In the genomic region with DNA sequence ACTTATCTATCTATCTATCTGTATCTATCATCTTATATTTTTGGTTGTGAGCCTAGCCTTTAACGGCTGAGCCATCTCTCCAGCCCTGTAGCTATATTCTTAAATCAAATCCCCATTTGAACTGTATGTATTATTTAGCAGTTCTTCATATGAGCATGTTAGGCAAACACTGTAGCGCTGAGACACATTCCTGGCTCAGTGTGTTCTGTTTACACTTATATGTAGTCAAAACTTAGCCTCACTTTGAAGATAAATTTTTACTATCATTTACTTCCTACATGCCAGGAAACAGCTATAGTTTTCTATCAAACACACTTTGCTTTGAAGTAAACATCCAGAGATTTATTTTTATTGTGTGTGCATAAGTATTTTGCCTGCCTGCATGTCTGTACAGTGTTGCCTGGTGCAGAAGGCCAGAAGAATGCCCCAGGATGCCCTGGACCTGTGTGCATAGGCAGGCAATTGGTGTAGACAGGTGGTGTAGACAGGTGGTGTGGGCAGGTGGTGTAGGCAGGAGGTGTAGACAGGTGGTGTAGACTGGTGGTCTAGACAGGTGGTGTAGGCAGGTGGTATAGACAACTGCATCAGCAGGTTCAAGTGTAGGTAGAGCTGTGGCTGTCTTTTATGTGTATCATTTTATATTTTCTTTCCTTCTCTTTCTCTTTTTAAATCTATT, we compare ENCODE assay signal across 20 mouse cellular contexts. TPM values are rescaled to one million over a fixed set of nuclear protein-coding genes. Genes with fewer than 3 reads are reported as not detected.
DNase-seq lines count a peak whose midpoint lies in the region; ATAC-seq lines count a peak whose summit lies in the region.
"Had no signal": no experiment of that assay in that cellular context is flagged by ENCODE, and none has a peak within 500 bp of the region (broad histone marks: within the 10 kb centered on the region; RNA-seq: fewer than 3 reads in every experiment).

No protein-coding gene starts in this region.

- no peaks in the 10 kb centered on the region for H3K9me3 ChIP-seq in embryonic facial prominence, embryonic 12.5 days
- no peaks in the 10 kb centered on the region for H3K9me3 ChIP-seq in embryonic facial prominence, embryonic 10.5 days
- H3K9me3 ChIP-seq in lung, embryonic 15.5 days: no peaks in the 10 kb centered on the region
- H3K9me3 ChIP-seq: forebrain, embryonic 15.5 days; limb, embryonic 10.5 days; midbrain, embryonic 15.5 days; stomach, embryonic 15.5 days had no signal

- 85% methylated on average over 2 of the region's 2 CpGs for WGBS in embryonic facial prominence, embryonic 12.5 days
- 94% methylated on average over 2 of the region's 2 CpGs for WGBS in embryonic facial prominence, embryonic 10.5 days
- WGBS in lung, embryonic 15.5 days: 23% methylated on average over 2 of the region's 2 CpGs

- H3K27ac ChIP-seq in embryonic facial prominence, embryonic 12.5 days: no peak overlapping the region
- no peak overlapping the region for H3K27ac ChIP-seq in embryonic facial prominence, embryonic 10.5 days (replicated peaks)
- no peak overlapping the region for H3K27ac ChIP-seq in lung, embryonic 15.5 days
- H3K27ac ChIP-seq: forebrain, embryonic 15.5 days; limb, embryonic 10.5 days; midbrain, embryonic 15.5 days; stomach, embryonic 15.5 days had no signal

- 0 out of 2 replicates have a peak, but pooled peaks have one; percentile 35 for ATAC-seq in embryonic facial prominence, embryonic 12.5 days (ENCODE audit: insufficient number of reproducible peaks, insufficient read depth, low FRiP score, low TSS enrichment)
- ATAC-seq in lung, embryonic 15.5 days (ENCODE audit: borderline replicate concordance, extremely low read depth, low FRiP score, low TSS enrichment): peak; percentile 64
- ATAC-seq: forebrain, embryonic 15.5 days; midbrain, embryonic 15.5 days had no signal

- no peaks in the 10 kb centered on the region for H3K27me3 ChIP-seq in embryonic facial prominence, embryonic 12.5 days
- H3K27me3 ChIP-seq in embryonic facial prominence, embryonic 10.5 days (replicated peaks; ENCODE audit: low read depth, poor library complexity, severe bottlenecking): no peaks in the 10 kb centered on the region
- no peaks in the 10 kb centered on the region for H3K27me3 ChIP-seq in lung, embryonic 15.5 days
- H3K27me3 ChIP-seq: forebrain, embryonic 15.5 days; midbrain, embryonic 15.5 days; stomach, embryonic 15.5 days had no signal

- no peaks in the 10 kb centered on the region for H3K36me3 ChIP-seq in embryonic facial prominence, embryonic 12.5 days
- H3K36me3 ChIP-seq in embryonic facial prominence, embryonic 10.5 days (replicated peaks): no peaks in the 10 kb centered on the region
- H3K36me3 ChIP-seq in lung, embryonic 15.5 days: no peaks in the 10 kb centered on the region
- H3K36me3 ChIP-seq: forebrain, embryonic 15.5 days; limb, embryonic 10.5 days; midbrain, embryonic 15.5 days; stomach, embryonic 15.5 days had no signal

- DNase-seq in embryonic facial prominence, embryonic 10.5 days (ENCODE audit: low spot score): no peak
- DNase-seq in lung, postnatal 10 days: no peak
- DNase-seq in cerebellum, adult 18-20 months: peak; percentile 9 to 51
- peak; percentile 49 to 54 for DNase-seq in cerebellum, postnatal 36 days
- no peak for DNase-seq in yolk sac, embryonic 10.5 days (ENCODE audit: low spot score)
- DNase-seq in left cerebral cortex, postnatal 14 days (ENCODE audit: low spot score in 2 of 2): no peak
- DNase-seq: adrenal gland, adult 8-10 months; gastrocnemius, postnatal 25 days; heart, postnatal 10 days; kidney, adult 8-10 months; kidney, postnatal 25 days; liver, postnatal 0 days; right cerebral cortex, postnatal 14 days had no signal

- intact Hi-C loops in left cerebral cortex, postnatal 14 days (cut with DNase I): no loop called here

- H3K4me3 ChIP-seq in embryonic facial prominence, embryonic 12.5 days: no peak overlapping the region
- H3K4me3 ChIP-seq in embryonic facial prominence, embryonic 10.5 days: no peak overlapping the region
- no peak overlapping the region for H3K4me3 ChIP-seq in lung, embryonic 15.5 days
- H3K4me3 ChIP-seq: forebrain, embryonic 15.5 days; limb, embryonic 10.5 days; midbrain, embryonic 15.5 days; stomach, embryonic 15.5 days had no signal

- H3K4me1 ChIP-seq in embryonic facial prominence, embryonic 12.5 days: peaks cover 3% of the 10 kb centered on the region; the same call in 1 of the 2 replicates
- peaks cover 11% of the 10 kb centered on the region for H3K4me1 ChIP-seq in embryonic facial prominence, embryonic 10.5 days
- H3K4me1 ChIP-seq in lung, embryonic 15.5 days: peaks cover 17% of the 10 kb centered on the region
- H3K4me1 ChIP-seq: forebrain, embryonic 15.5 days; midbrain, embryonic 15.5 days; stomach, embryonic 15.5 days had no signal

- no peak overlapping the region for H3K9ac ChIP-seq in embryonic facial prominence, embryonic 12.5 days
- H3K9ac ChIP-seq in lung, embryonic 15.5 days: no peak overlapping the region
- H3K9ac ChIP-seq: forebrain, embryonic 15.5 days; liver, postnatal 0 days; midbrain, embryonic 15.5 days; stomach, embryonic 15.5 days had no signal

- no peak overlapping the region for H3K4me2 ChIP-seq in embryonic facial prominence, embryonic 12.5 days (replicated peaks)
- no peak overlapping the region for H3K4me2 ChIP-seq in lung, embryonic 15.5 days
- H3K4me2 ChIP-seq: forebrain, embryonic 15.5 days; heart, embryonic 11.5 days; midbrain, embryonic 15.5 days; stomach, embryonic 15.5 days had no signal

RNA-seq across cellular contexts. Expression of a gene that starts 45.7 kb away (rescaled TPM):
- 33.2 and 36.2 TPM in 2 replicates for polyA plus RNA-seq in embryonic facial prominence, embryonic 12.5 days (2016; fragmentation: Nextera tagmentation; extraction: Ambion mirVana)
- 33.0 and 33.7 TPM in 2 replicates for polyA plus RNA-seq in embryonic facial prominence, embryonic 10.5 days (2016; fragmentation: Nextera tagmentation; extraction: Ambion mirVana)
- 92.9 and 99.0 TPM in 2 replicates for polyA plus RNA-seq in lung, embryonic 15.5 days (2015; fragmentation: Nextera tagmentation; extraction: Ambion mirVana)
- total RNA-seq in left cerebral cortex, postnatal 14 days (2021): 10 to 100 TPM; 10.3 to 13.0 TPM

Comparison
In these comparisons a context has a peak if more than half of its experiments do, and no peak if none do; other contexts are left out.
1. DNase-seq: peak in cerebellum, adult 18-20 months (2 of 2) and cerebellum, postnatal 36 days (2 of 2); none in embryonic facial prominence, embryonic 10.5 days (single experiment), lung, postnatal 10 days (single experiment), yolk sac, embryonic 10.5 days (single experiment) and left cerebral cortex, postnatal 14 days (0 of 2).